Mouse (Mus musculus) liver, embryonic 12.5 days (tissue): ENCODE measurements around the gene Copb1. TPM values are rescaled to one million over a fixed set of nuclear protein-coding genes. Genes with fewer than 3 reads are reported as not detected.

Experiments
- ATAC-seq: fragments of 200-750 bp; cut with Nextera tagmentation; 2 replicates; pipeline ENCODE4 v1.8.0; 2017; ENCODE audit warnings: moderate number of reproducible peaks, mild to moderate bottlenecking, moderate library complexity
- H3K27ac ChIP-seq: fragments of 300-500 bp; sonication (generic); 2 replicates; pipeline ENCODE4 v1.5.1; 2016; ENCODE audit warnings: mild to moderate bottlenecking
- H3K27me3 ChIP-seq: fragments of 300-500 bp; sonication (generic); replicated peaks from 2 replicates; pipeline ENCODE4 v1.6.1; 2016; ENCODE audit warnings: mild to moderate bottlenecking, moderate library complexity
- H3K36me3 ChIP-seq: fragments of 300-500 bp; sonication (generic); 2 replicates; pipeline ENCODE4 v1.6.1; 2016; ENCODE audit warnings: mild to moderate bottlenecking, moderate library complexity
- H3K4me1 ChIP-seq: fragments of 300-500 bp; sonication (generic); 2 replicates; pipeline ENCODE4 v1.6.1; 2016
- H3K4me2 ChIP-seq: fragments of 300-500 bp; sonication (generic); 2 replicates; pipeline ENCODE4 v1.6.1; 2016; ENCODE audit warnings: mild to moderate bottlenecking, moderate library complexity
- H3K4me3 ChIP-seq: fragments of 300-500 bp; sonication (generic); 2 replicates; pipeline ENCODE4 v1.5.1; 2016; ENCODE audit warnings: mild to moderate bottlenecking, moderate library complexity
- H3K9ac ChIP-seq: fragments of 300-500 bp; sonication (generic); 2 replicates; pipeline ENCODE4 v1.6.1; 2016; ENCODE audit warnings: mild to moderate bottlenecking, moderate library complexity
- H3K9me3 ChIP-seq: fragments of 300-500 bp; sonication (generic); replicated peaks from 2 replicates; pipeline ENCODE4 v1.6.1; 2016; ENCODE audit warnings: mild to moderate bottlenecking, moderate library complexity
- WGBS: fragments of 180-500 bp; shearing (Covaris S2); methylation state at CpG from one replicate; pipeline ENCODE4 v1.1.7; 2016; ENCODE audit not compliant: insufficient replicate concordance; 5-methylcytosine and 5-hydroxymethylcytosine counted together
- polyA plus RNA-seq: library from polyadenylated mRNA; unstranded; fragments of >200 nt; fragmentation: Nextera tagmentation; extraction: Ambion mirVana; gene quantifications from 2 replicates; pipeline ENCODE4 v1.2.1, GENCODE M21; 2016

Copb1 gene
- polyA plus RNA-seq = 63.4 and 64.4 TPM in 2 replicates

GRCm38 (mm10) chr7:114253885-114254833 is at the start of gene Copb1:
Copb1 (minus strand) TSS chr7:114254711.
- WGBS = 3% methylated on average over 75 of the region's 75 CpGs
- H3K27me3 ChIP-seq = no peaks in the 10 kb centered on the region
- H3K4me2 ChIP-seq = peak within 1 kb of the TSS; percentile 80
- peak within 1 kb of the TSS; percentile 96 for H3K9ac ChIP-seq
- H3K36me3 ChIP-seq = peaks cover 30% of the 10 kb centered on the region
- peak; percentile 98 for ATAC-seq
- peak within 1 kb of the TSS; percentile 78 for H3K27ac ChIP-seq
- peak within 1 kb of the TSS; percentile 99 for H3K4me3 ChIP-seq
- no peaks in the 10 kb centered on the region for H3K9me3 ChIP-seq
- H3K4me1 ChIP-seq = peaks cover 13% of the 10 kb centered on the region

DNA sequence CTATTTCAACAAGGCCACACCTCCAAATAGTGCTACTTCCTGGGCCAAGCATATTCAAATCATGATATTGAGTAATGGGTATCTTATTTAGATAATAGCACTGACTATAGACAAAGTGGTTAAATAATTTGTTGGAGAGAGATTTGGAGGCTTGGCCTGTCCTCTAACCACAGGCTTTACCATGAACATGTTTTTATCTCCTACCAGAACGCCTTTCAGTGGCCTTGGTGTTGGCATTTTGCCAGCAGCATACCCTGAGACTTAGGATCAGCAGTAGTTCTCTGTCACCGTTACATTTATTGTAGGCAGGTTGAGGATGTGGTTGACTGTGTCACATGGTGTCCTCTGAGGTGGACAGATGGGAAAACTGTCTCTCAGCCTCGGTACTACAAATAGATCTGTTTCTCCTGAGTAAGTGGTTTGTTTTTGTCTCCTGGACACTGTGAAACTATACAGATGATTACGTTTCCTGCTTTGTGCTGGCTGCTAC is 46.8 kb upstream of the Copb1 start:
- H3K36me3 ChIP-seq = no peaks in the 10 kb centered on the region
- no peak overlapping the region for H3K4me2 ChIP-seq
- H3K4me3 ChIP-seq = no peak overlapping the region
- H3K4me1 ChIP-seq = no peaks in the 10 kb centered on the region
- H3K9me3 ChIP-seq = no peaks in the 10 kb centered on the region
- H3K27me3 ChIP-seq = no peaks in the 10 kb centered on the region
- H3K9ac ChIP-seq = no peak overlapping the region
- no peak overlapping the region for H3K27ac ChIP-seq
- WGBS = 29% methylated on average over 4 of the region's 4 CpGs
- ATAC-seq = 0 out of 2 replicates have a peak, but pooled peaks have one; percentile 32

DNA sequence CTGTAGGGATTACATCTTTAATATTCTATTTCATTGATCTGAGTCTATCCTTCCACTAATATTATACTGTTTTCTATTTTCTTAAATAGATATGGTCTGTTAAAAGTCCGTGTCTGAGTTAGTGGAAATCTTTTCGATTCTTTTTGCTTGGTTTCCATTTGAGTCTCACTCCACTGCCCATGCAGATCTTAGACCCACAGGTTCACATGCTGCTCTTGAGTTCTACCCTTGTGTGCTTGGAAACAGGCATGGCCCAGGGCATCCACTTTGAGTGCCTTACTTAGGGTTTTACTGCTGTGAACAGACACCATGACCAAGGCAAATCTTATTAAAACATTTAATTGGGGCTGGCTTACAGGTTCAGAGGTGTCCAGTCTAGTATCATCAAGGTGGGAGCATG is 46.3 kb upstream of the Copb1 start:
- Histone ChIP-seq H3K9me3 (no peaks in the 10 kb centered on the region), H3K4me2 (no peak overlapping the region), H3K4me3 (no peak overlapping the region), H3K27me3 (no peaks in the 10 kb centered on the region), H3K4me1 (no peaks in the 10 kb centered on the region), H3K27ac (no peak overlapping the region), H3K9ac (no peak overlapping the region), H3K36me3 (no peaks in the 10 kb centered on the region)
- ATAC-seq = no peak
- WGBS = 54% methylated on average over 2 of the region's 2 CpGs

DNA sequence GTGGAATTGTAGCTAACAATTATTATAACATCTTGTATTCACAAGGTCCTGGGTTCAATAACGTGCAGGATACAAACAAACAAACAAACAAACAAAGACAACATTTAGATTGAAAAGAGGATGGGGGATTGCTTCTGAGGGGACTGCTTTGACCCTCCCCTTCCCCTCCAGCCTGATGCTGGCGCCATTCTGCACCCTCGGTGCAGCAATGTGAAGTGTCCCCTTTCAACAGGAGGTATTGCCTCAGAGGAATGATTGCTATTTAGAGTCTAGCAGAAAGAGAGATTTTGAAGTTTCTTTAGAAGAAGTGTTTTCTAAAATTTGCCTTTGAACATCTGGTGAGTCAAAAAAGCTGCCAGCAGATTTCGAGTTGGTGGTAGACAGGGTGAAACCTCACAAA is 44.7 kb upstream of the Copb1 start:
- Histone ChIP-seq H3K27ac (no peak overlapping the region), H3K4me3 (no peak overlapping the region), H3K27me3 (no peaks in the 10 kb centered on the region), H3K9ac (no peak overlapping the region), H3K36me3 (no peaks in the 10 kb centered on the region), H3K4me2 (no peak overlapping the region), H3K9me3 (no peaks in the 10 kb centered on the region), H3K4me1 (no peaks in the 10 kb centered on the region)
- WGBS = 61% methylated on average over 4 of the region's 4 CpGs
- ATAC-seq = no peak

GRCm38 (mm10) chr7:114294698-114295097 is 40.2 kb upstream of the Copb1 start:
- no peak overlapping the region for H3K4me2 ChIP-seq
- no peaks in the 10 kb centered on the region for H3K9me3 ChIP-seq
- H3K4me1 ChIP-seq = peaks cover 20% of the 10 kb centered on the region
- ATAC-seq = 0 out of 2 replicates have a peak, but pooled peaks have one; percentile 19
- no peak overlapping the region for H3K4me3 ChIP-seq
- WGBS = 69% methylated on average over 5 of the region's 5 CpGs
- no peaks in the 10 kb centered on the region for H3K36me3 ChIP-seq
- no peaks in the 10 kb centered on the region for H3K27me3 ChIP-seq
- no peak overlapping the region for H3K9ac ChIP-seq
- no peak overlapping the region for H3K27ac ChIP-seq

- Histone ChIP-seq H3K4me2 (no peak overlapping the region), H3K9me3 (no peaks in the 10 kb centered on the region)
Observed at GRCm38 (mm10) chr7:114293903-114294302, 39.4 kb upstream of the Copb1 start.

GRCm38 (mm10) chr7:114292501-114292971 is 38.0 kb upstream of the Copb1 start:
- H3K4me1 ChIP-seq = peaks cover 20% of the 10 kb centered on the region
- H3K27me3 ChIP-seq = no peaks in the 10 kb centered on the region
- 0 out of 2 replicates have a peak, but pooled peaks have one; percentile 24 for ATAC-seq
- H3K9ac ChIP-seq = peak overlapping the region; percentile 46
- no peaks in the 10 kb centered on the region for H3K36me3 ChIP-seq
- peak overlapping the region; percentile 60 for H3K4me2 ChIP-seq
- 14% methylated on average over 12 of the region's 12 CpGs for WGBS
- H3K4me3 ChIP-seq = peak overlapping the region; percentile 33
- peak overlapping the region; percentile 70 for H3K27ac ChIP-seq
- no peaks in the 10 kb centered on the region for H3K9me3 ChIP-seq

More at GRCm38 (mm10) chr7:114293903-114294302, 39.4 kb upstream of the Copb1 start:
- no peaks in the 10 kb centered on the region for H3K36me3 ChIP-seq
- peaks cover 20% of the 10 kb centered on the region for H3K4me1 ChIP-seq
- no peaks in the 10 kb centered on the region for H3K27me3 ChIP-seq
- H3K9ac ChIP-seq = no peak overlapping the region
- no peak overlapping the region for H3K27ac ChIP-seq
- no peak overlapping the region for H3K4me3 ChIP-seq
- ATAC-seq = no peak
- 72% methylated on average over 5 of the region's 5 CpGs for WGBS

DNA sequence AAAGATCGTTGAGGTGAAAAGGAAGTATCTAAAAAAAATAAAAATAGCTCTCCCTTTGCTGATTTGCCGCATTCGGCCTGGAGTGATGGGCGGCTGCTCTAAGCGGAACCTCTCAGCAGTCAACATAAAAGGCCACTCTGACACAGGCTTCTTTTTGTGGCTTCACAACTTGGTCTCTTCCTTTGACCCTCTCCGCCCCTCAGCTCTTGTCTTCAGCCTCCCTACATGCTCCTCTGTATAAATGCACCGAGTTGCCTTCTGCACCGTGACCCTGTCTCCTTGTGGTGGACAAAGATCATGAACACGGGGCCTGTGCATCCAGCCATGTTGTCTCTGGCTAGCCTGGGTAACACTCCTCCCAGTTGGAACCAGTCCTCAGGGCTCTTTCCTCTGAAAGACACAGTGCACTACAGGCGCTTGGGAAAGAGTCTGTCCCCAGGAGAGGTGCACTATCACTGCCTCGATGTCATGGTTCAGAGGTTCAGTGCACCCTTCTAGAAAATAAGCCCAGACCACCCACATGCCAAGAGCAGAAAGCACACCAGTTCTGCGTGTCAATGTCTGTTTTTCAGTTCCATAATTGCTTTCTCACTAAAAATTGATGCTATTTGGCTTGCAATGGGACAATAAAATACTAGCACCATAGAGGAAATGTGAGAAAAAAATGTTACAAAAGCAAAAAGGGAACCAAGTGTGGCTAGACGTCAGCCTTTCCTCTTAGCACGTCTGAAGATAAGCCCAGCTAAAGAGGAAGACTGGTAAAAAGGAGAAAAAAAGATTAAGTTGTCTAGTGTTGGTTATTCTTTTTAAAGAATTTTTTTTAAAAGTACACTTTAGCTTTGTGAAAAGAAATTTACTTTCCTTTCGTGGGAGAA is 37.2 kb upstream of the Copb1 start:
- Histone ChIP-seq H3K4me2 (peak overlapping the region; percentile 60), H3K4me3 (no peak overlapping the region), H3K4me1 (peaks cover 20% of the 10 kb centered on the region), H3K27ac (peak overlapping the region; percentile 75), H3K9me3 (no peaks in the 10 kb centered on the region), H3K9ac (no peak overlapping the region), H3K27me3 (no peaks in the 10 kb centered on the region), H3K36me3 (no peaks in the 10 kb centered on the region)
- 30% methylated on average over 15 of the region's 15 CpGs for WGBS
- ATAC-seq = peak; percentile 61

DNA sequence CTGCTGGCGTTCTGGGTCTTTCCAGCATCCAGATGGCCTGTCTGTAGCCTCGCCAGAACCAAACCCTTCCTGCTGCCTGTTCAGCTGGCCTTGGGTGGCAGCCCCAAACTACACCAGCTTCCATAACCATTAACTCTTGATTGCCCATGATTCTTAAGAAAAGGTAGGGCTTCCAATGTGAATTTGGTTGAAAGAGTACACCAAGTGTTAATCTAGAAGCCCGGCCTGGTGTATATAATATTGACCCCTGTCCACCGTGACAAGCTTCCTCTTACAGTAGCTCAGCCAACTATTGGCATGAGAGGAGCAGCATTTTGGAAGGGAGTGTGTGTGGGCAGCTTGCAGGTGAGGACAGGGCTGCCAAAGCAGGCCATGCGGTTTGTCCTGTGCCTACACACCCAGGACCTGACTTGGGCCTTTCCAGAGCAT is 35.6 kb upstream of the Copb1 start:
- H3K4me3 ChIP-seq = no peak overlapping the region
- H3K9me3 ChIP-seq = no peaks in the 10 kb centered on the region
- H3K4me1 ChIP-seq = peaks cover 20% of the 10 kb centered on the region
- no peaks in the 10 kb centered on the region for H3K27me3 ChIP-seq
- H3K27ac ChIP-seq = no peak overlapping the region
- no peak overlapping the region for H3K9ac ChIP-seq
- WGBS = 62% methylated on average over 5 of the region's 5 CpGs
- ATAC-seq = no peak
- no peaks in the 10 kb centered on the region for H3K36me3 ChIP-seq
- H3K4me2 ChIP-seq = no peak overlapping the region

GRCm38 (mm10) chr7:114284296-114284910 is 29.9 kb upstream of the Copb1 start:
- Histone ChIP-seq H3K36me3 (no peaks in the 10 kb centered on the region), H3K4me2 (no peak overlapping the region), H3K4me1 (no peaks in the 10 kb centered on the region), H3K4me3 (no peak overlapping the region), H3K27ac (no peak overlapping the region), H3K9me3 (no peaks in the 10 kb centered on the region), H3K9ac (no peak overlapping the region), H3K27me3 (no peaks in the 10 kb centered on the region)
- WGBS = 68% methylated on average over 14 of the region's 14 CpGs
- peak; percentile 14; the same call in 1 of the 2 replicates for ATAC-seq

DNA sequence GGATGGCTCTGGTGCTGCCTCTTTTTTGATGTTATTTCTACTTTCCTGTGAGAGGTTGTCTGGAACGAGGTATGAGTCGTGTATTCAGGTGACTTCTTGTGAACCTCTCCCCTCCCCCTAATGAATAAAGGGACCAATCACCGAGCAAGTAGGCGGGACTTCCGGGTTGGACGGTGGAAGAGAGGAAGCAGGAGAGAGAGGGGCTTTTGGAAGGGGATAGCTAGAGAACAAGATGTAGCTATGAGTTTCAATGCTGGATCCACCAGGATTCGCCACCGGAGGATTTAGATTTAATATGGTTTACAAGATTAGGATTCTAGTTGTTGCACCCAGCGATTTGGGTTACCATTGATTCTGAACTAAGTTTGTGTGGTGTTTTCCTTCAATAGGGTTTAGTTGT is 28.5 kb upstream of the Copb1 start:
- Histone ChIP-seq H3K4me1 (no peaks in the 10 kb centered on the region), H3K4me3 (no peak overlapping the region), H3K36me3 (no peaks in the 10 kb centered on the region), H3K27me3 (no peaks in the 10 kb centered on the region), H3K9ac (no peak overlapping the region), H3K27ac (no peak overlapping the region), H3K9me3 (no peaks in the 10 kb centered on the region), H3K4me2 (no peak overlapping the region)
- 67% methylated on average over 9 of the region's 9 CpGs for WGBS
- ATAC-seq = no peak
